Mouse (Mus musculus) small intestine, adult 2 months (tissue): ENCODE data around the gene Bub1. TPM values are rescaled to one million over a fixed set of nuclear protein-coding genes. Genes with fewer than 3 reads are reported as not detected.

Experiments used
- H3K27ac ChIP-seq: fragments of 200-500 bp; 2 replicates; pipeline ENCODE4 v1.5.1; 2012; ENCODE audit warnings: low read depth, low read length, control low read depth, inconsistent platforms; ENCODE audit not compliant: insufficient read depth
- H3K27me3 ChIP-seq: fragments of 200-500 bp; 2 replicates; pipeline ENCODE4 v1.6.1; 2012; ENCODE audit warnings: mild to moderate bottlenecking, moderate library complexity, low read length, inconsistent platforms; ENCODE audit not compliant: control insufficient read depth, insufficient read depth
- H3K36me3 ChIP-seq: fragments of 200-500 bp; 2 replicates; pipeline ENCODE4 v1.6.1; 2012; ENCODE audit warnings: mild to moderate bottlenecking, low read length, control low read depth, inconsistent platforms; ENCODE audit not compliant: control insufficient read depth, insufficient read depth
- H3K4me1 ChIP-seq: fragments of 200-500 bp; 2 replicates; pipeline ENCODE4 v1.6.1; 2012; ENCODE audit warnings: low read length, inconsistent platforms, mixed read lengths; ENCODE audit not compliant: control insufficient read depth, insufficient read depth, insufficient read length
- H3K4me3 ChIP-seq: fragments of 200-500 bp; 2 replicates; pipeline ENCODE4 v1.5.1; 2012; ENCODE audit warnings: low read depth, mild to moderate bottlenecking, control low read depth, inconsistent platforms, low read length, moderate library complexity
- CTCF ChIP-seq: fragments of 200-500 bp; IDR thresholded peaks from 2 replicates; pipeline ENCODE4 v1.5.1; 2012; ENCODE audit warnings: low read depth, mild to moderate bottlenecking, control low read depth, inconsistent platforms, low read length, moderate library complexity, mixed read lengths; ENCODE audit not compliant: insufficient replicate concordance, insufficient read length; ENCODE audit errors: extremely low read depth
- POLR2A ChIP-seq: fragments of 200-500 bp; IDR thresholded peaks from 2 replicates; pipeline ENCODE4 v1.6.1; 2012; ENCODE audit warnings: low read depth, mild to moderate bottlenecking, control low read depth, inconsistent platforms, low read length, moderate library complexity
- WGBS: fragments of 180-500 bp; shearing (Covaris S2); methylation state at CpG from one replicate; pipeline ENCODE4 v1.1.7; 2018; 5-methylcytosine and 5-hydroxymethylcytosine counted together
- polyA plus RNA-seq: library from polyadenylated mRNA; depleted of rRNA; stranded (reverse); fragments of >200 nt; gene quantifications from 2 replicates; pipeline ENCODE4 v1.2.3, GENCODE M21; 2012; rRNA removed

The Bub1 gene
- polyA plus RNA-seq, 1 experiment, result 0.38 TPM

GRCm38 (mm10) chr2:127754113-127754512, 77.6 kb downstream of the Bub1 start:
- H3K36me3 ChIP-seq, result no peaks in the 10 kb centered on the region
- H3K4me1 ChIP-seq, result peaks cover 1% of the 10 kb centered on the region
- TF ChIP-seq POLR2A (no peak), CTCF (no peak)
- H3K27me3 ChIP-seq, result no peaks in the 10 kb centered on the region
- H3K4me3 ChIP-seq, result no peak overlapping the region
- H3K27ac ChIP-seq, result no peak overlapping the region
- 91% methylated on average over 4 of the region's 4 CpGs for WGBS

- H3K27ac ChIP-seq, result no peak overlapping the region
- H3K36me3 ChIP-seq, result no peaks in the 10 kb centered on the region
- no peaks in the 10 kb centered on the region for H3K27me3 ChIP-seq
- H3K4me3 ChIP-seq, result no peak overlapping the region
- TF ChIP-seq POLR2A, result no peak
- TF ChIP-seq CTCF, result no peak
- H3K4me1 ChIP-seq, result no peaks in the 10 kb centered on the region
- 76% methylated on average over 11 of the region's 11 CpGs for WGBS
Measured at GRCm38 (mm10) chr2:127751849-127752610, 79.6 kb downstream of the Bub1 start.

Other genes with a start within 250 kb of the Bub1 start
- 0.62 and 0.66 TPM in 2 replicates for gene Zfp661, start 244.8 kb downstream of the Bub1 start, polyA plus RNA-seq
- 28.1 and 31.2 TPM in 2 replicates for gene Mrps5, start 244.6 kb downstream of the Bub1 start, polyA plus RNA-seq
- gene Mal, start 175.2 kb downstream of the Bub1 start, polyA plus RNA-seq, result 0.37 and 17.1 TPM in 2 replicates
- 231 and 503 TPM in 2 replicates for gene Mall, start 101.9 kb downstream of the Bub1 start, polyA plus RNA-seq
- 1.1 and 1.3 TPM in 2 replicates for gene Nphp1, start 43.0 kb downstream of the Bub1 start, polyA plus RNA-seq
- 55.9 and 60.7 TPM in 2 replicates for gene Mtln, start 39.4 kb downstream of the Bub1 start, polyA plus RNA-seq
- 0.11 and 0.23 TPM in 2 replicates for gene Acoxl, start 7.0 kb upstream of the Bub1 start, polyA plus RNA-seq